Mouse (Mus musculus): ENCODE data around the gene Bcar1.

GRCm38 (mm10) chr8:111775766-111776165, 32.2 kb upstream of the Bcar1 start:
- TF ChIP-seq CTCF (IDR thresholded peaks at IDR 0.05) (no peak), POLR2A (IDR thresholded peaks at IDR 0.05; ENCODE audit: insufficient read depth, low read depth, low read length) (no peak), EP300 (IDR thresholded peaks at IDR 0.05; ENCODE audit: insufficient read depth, low read depth, low read length) (no peak)
